Mouse (Mus musculus) Muller cell, postnatal 12 days (primary cell): Measurements from ENCODE around the gene Tbcel.

Source experiments
- DNase-seq: peaks from one replicate; pipeline ENCODE4 v3.0.0-alpha.2; 2015; ENCODE audit errors: inconsistent ontology term

Tbcel gene

GRCm38 (mm10) chr9:42486913-42487312 is 20.7 kb downstream of the Tbcel start:
- no peak for DNase-seq

- DNase-seq = no peak
These were observed 22.9 kb downstream of the Tbcel start for GRCm38 (mm10) chr9:42484667-42485066.

- no peak for DNase-seq
These were observed 24.7 kb downstream of the Tbcel start for GRCm38 (mm10) chr9:42482944-42483343.

- DNase-seq = no peak
These were observed 31.4 kb downstream of the Tbcel start for GRCm38 (mm10) chr9:42476166-42476565.

- no peak for DNase-seq
These were observed 33.4 kb downstream of the Tbcel start for GRCm38 (mm10) chr9:42474244-42474643.

- peak; percentile 92 for DNase-seq
These were observed 35.5 kb downstream of the Tbcel start for GRCm38 (mm10) chr9:42471921-42472747.

GRCm38 (mm10) chr9:42471214-42471613 is 36.4 kb downstream of the Tbcel start:
- DNase-seq = peak; percentile 46

- no peak for DNase-seq
These were observed 38.3 kb downstream of the Tbcel start for GRCm38 (mm10) chr9:42469323-42469722.

- DNase-seq = no peak
These were observed 39.2 kb downstream of the Tbcel start for GRCm38 (mm10) chr9:42468360-42468759.

GRCm38 (mm10) chr9:42467116-42467815 is 40.3 kb downstream of the Tbcel start:
- DNase-seq = no peak

GRCm38 (mm10) chr9:42465661-42466091 is 41.9 kb downstream of the Tbcel start:
- DNase-seq = no peak

GRCm38 (mm10) chr9:42464181-42464580 is 43.4 kb downstream of the Tbcel start:
- DNase-seq = no peak

- peak; percentile 10 for DNase-seq
These were observed 44.2 kb downstream of the Tbcel start for GRCm38 (mm10) chr9:42463220-42463989.

GRCm38 (mm10) chr9:42462585-42463219 is 44.9 kb downstream of the Tbcel start:
- no peak for DNase-seq

GRCm38 (mm10) chr9:42461390-42462108 is 46.1 kb downstream of the Tbcel start:
- DNase-seq = peak; percentile 48

- DNase-seq = no peak
These were observed 47.3 kb downstream of the Tbcel start for GRCm38 (mm10) chr9:42460353-42460752.

GRCm38 (mm10) chr9:42459736-42460135 is 47.9 kb downstream of the Tbcel start:
- no peak for DNase-seq

- no peak for DNase-seq
These were observed 48.7 kb downstream of the Tbcel start for GRCm38 (mm10) chr9:42458741-42459515.

GRCm38 (mm10) chr9:42457501-42457900 is 50.1 kb downstream of the Tbcel start:
- DNase-seq = no peak

- DNase-seq = no peak
These were observed 53.2 kb downstream of the Tbcel start for GRCm38 (mm10) chr9:42454364-42454763.
